Mouse (Mus musculus) testis, postnatal 14 days (tissue): ENCODE results near the gene Tmem161a.
A peak's percentile ranks its signal among the peaks of the same experiment; 100 is the strongest.

ENCODE experiments used
- DNase-seq: peaks from one replicate; pipeline ENCODE4 v3.0.0; 2021; ENCODE audit warnings: low spot score

Gene Tmem161a

GRCm38 (mm10) chr8:70172043-70172681, at the start of gene Tmem161a:
Gene Tmem161a (plus strand): TSS chr8:70172356.
- DNase-seq, result peak; percentile 91

GRCm38 (mm10) chr8:70122863-70123262, 49.3 kb upstream of the Tmem161a start:
- no peak for DNase-seq

GRCm38 (mm10) chr8:70124992-70125391, 47.2 kb upstream of the Tmem161a start:
- no peak for DNase-seq

DNA sequence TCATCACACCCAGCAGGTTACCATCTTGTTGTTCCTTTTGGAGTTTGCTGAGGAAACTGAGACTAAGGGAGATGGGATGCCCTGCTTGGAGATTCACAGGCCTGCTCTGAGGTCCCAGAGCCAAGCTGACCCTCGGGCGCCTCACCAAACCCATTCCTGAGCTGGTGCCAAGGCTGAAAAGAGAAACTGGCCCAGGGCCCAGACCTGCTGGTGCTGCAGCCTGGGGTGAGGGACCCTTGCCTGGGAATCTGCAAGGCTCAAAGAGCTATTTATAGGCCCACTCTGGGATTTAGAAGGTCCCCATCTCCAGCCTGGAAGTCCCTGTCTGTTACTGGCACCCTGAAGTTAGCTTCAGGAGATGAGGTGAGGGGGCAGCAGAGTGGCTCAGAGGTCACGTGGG, 43.7 kb upstream of the Tmem161a start:
- DNase-seq, result no peak

- no peak for DNase-seq
Measured at GRCm38 (mm10) chr8:70129309-70129952, 42.7 kb upstream of the Tmem161a start.

GRCm38 (mm10) chr8:70130066-70130465, 42.1 kb upstream of the Tmem161a start:
- no peak for DNase-seq

DNA sequence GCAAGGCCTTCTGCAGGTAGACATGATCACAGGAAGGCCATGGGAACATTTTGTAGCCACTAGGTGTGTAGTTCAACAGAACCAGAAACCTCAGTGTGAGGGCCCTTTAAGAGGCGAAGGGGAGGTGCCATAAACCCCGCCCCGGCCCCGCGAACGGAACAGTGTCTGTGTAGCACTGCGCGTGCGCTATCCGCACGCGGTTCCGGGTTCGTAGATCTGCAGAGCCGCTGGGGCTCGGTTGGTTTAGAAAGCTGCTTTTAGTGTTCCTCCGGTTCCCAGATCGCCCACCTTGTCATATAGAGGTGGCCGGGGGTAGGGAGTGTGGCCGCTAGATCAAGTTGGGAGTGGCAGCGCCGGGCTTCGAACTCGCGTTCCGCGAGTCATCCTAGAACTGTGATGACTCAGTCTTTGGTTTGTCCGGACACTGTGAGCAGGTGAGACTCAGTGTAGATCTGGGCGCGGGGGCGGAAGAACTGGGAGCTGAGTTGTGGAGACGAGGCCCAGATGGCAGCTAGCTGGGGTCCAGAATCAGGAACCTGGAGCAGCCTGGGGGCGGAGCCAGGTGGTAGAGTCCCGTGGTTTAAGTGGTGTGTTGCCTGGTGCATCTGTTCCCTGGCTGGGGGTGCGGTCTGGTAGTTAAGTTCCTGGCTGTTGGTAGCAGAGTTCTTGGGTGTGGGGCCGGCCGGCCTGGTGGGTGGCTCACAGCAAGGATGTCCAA, 40.8 kb upstream of the Tmem161a start, which contains the start of gene Nr2c2ap:
Nr2c2ap (plus strand) TSS at position 168 of the 718 bp plus-strand sequence.
- peak; percentile 80 for DNase-seq

DNA sequence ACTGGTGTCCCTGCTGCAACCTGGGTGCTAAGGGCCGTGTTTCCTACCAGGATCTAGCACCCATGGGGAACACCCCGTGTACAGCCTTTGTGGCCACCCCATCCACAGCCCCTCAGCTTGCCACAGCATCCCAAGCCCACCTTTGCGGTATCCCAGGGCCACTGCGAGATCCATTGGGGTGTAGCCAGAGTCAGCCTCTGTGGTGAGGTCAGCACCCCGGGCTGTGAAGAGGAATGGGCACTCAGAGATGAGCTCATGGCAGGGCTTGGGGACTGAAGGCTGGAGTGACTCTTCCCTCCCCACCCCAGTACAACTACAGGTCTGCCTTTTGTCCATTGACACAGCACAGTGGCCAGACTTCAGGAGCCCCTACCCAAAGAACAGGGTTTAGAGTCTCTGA, 38.1 kb upstream of the Tmem161a start:
- DNase-seq, result no peak

GRCm38 (mm10) chr8:70134931-70135330, 37.2 kb upstream of the Tmem161a start:
- DNase-seq, result no peak

DNA sequence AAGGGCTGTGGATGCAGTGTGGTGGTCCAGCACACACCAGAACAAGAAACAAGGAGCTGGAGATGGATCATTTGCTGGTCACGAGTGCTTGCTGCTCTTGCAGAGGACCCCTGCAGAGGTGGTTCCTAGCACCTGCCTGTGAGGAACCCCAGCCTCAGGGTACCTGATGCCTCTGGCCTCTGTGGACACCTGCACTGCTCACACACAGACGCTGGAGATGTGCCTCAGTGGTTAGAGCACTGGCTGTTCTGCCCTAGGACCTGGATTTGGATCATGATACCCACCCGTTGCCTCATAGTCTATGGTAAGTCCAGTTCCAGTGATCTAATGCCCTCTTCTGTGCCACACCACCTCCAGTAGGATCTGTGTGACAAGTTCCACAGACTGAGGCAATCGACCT, 35.6 kb upstream of the Tmem161a start:
- DNase-seq, result no peak

DNA sequence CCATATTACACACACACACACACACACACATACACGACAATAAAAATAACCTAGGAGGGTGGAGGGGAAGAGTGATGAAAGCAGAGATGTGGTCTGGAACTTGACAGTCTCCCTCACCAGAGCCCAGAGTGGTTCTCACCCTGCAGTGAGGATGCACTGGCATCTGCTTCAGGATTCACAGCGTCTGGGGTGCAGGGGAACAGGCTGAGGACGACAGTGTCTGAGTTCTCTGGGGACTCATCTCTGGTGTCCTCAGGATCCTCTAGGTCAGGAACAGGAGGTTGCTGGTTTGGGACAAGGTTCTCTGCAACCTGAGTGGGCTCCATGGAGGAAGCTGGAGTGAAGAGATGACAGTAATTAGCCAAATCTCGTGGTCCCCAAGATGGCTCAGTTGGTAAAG, 34.3 kb upstream of the Tmem161a start:
- DNase-seq, result no peak

GRCm38 (mm10) chr8:70139026-70139857, 32.9 kb upstream of the Tmem161a start, which contains the start of the genes Rfxank, Borcs8 and Mef2b:
Gene Rfxank (minus strand): TSS chr8:70139154.
Gene Borcs8 (plus strand): TSS chr8:70139499.
Gene Mef2b (plus strand): TSS chr8:70139711.
- DNase-seq, result peak; percentile 98

GRCm38 (mm10) chr8:70139981-70140380, 32.2 kb upstream of the Tmem161a start:
- DNase-seq, result no peak

DNA sequence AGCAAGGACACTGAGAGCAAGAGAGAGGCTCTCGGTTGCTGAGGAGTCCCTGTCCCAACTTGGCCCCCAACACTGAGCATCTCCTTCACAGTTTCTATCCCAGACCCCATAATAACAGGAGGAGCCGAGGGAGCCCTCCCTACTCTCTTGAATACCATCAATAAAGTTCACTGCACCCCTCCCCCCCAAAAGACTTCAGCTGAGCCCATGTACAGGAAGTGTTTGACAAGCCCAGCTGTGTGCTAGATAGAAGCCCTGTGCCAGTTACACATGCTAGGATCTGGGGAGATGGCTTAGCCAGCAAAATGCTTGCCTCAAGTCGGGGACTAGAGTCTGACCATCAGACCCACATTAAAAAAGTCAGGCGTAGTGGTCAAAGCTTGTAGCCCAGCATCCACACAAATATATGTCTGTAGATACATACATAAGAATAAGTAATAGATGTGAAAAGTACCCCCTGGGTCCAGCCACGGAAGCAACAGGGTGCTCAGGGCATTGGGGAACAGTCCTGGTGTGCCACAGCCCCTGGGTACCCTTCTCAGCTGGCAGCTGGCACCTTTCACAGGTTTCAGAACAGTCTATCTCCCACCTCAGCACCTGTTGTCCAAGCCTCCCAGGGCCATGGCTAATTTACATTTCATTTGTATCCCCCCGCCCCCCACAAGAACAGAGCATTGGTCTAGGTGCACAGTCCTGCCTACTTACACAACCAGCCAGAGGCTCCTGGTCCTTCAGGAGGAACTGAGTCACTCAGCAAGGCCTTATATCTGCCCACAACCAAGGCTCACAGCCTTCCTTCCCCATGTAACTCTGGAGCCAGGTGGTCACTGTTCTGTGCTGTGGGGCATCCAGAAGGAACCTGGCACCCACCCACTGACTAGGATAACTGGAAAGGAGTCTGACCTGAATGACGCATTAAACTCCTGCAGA, 24.2 kb upstream of the Tmem161a start:
- no peak for DNase-seq

- DNase-seq, result no peak
Measured at GRCm38 (mm10) chr8:70150158-70150557, 22.0 kb upstream of the Tmem161a start.

DNA sequence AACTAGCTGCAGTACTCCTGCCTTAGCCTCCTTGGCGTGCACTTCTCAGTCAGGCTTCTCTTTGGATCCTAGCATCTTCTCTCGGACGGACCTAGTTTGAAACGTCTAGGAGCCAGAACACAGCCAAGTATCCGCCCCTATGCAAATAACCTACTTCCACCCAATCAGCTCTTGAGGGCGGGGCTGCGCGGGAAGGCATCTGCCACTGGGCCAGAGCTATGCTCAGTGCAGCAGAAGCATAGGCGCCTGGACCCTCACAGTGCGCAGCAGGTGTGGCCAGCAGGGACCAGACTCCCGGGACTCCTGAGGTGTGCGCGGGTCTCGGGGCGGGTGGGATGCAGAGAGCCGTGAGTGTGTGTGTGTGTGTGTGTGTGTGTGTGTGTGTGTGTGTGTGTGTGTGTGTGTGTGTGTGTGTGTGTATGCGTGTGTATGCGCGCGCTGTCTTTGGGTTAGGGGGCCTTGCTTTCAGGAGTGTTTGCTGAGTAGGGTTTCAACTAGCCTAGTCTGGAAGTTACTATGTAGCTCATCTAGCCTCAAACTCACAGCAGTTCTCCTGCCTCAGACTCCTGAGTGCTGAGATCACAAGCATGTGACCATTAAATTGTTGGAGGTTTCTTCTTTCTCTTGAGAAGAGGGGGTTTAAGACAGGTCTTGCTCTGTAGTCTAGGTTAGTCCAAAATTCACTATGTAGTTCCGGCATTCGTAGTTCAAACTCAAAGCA, 19.5 kb upstream of the Tmem161a start:
- peak; percentile 86 for DNase-seq

- no peak for DNase-seq
Measured at GRCm38 (mm10) chr8:70157240-70157800, 14.8 kb upstream of the Tmem161a start.

DNA sequence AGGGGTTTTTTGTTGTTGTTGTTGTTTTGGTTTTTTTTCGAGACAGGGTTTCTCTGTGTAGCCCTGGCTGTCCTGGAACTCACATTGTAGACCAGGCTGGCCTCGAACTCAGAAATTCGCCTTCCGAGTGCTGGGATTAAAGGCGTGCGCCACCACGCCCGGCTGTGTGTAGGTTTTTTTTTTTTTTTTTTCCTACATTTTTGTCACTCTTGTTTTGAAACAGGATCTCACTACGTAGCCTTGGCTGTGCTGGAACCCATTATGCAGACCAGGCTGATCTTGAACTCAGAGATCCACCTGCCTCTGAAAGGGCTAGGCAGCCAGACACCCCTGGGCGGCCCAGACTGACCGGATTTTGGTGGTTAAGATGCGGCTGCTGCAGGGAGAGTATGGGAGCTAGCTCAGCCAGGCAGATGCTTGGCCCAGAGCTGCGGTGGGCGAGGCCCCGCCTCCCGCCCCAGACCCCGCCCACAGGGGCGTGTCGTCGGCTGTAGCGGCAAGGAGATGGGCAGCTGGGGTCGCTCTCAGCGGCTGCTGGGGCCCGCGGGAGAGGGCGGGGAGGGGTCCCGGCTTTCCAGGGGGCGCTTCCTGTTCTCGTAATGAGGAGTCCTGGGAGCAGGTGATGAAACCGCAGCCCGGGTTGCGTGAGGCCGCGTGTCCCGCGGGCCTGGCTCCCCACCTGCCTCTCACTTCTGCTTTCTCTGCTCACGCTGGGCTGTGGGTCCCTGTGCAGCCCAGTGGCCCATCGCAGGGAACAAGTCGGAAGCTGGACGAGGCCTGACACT, 13.9 kb upstream of the Tmem161a start:
- peak; percentile 86 for DNase-seq

DNA sequence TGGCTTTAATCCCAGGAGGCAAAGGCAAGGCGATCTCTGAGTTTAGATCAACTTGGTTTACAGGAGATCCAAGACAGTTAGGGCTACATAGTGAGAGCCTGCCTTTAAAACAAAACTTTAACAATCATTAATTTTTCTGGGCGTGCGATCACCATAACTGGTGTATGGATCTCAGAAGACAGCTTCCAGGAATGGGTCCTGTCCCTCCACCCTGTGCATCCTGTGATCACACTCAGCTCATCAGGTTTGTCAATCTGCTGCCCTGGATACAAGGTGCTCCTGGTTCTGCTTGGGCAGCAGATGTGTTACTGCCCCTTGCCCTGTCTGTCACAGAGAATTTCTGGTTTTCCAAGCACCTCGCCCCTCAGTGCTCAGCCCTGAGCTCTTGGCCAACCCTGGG, 12.9 kb upstream of the Tmem161a start:
- DNase-seq, result no peak
